Mouse (Mus musculus): ENCODE measurements around the gene Pepd. TPM values are rescaled to one million over a fixed set of nuclear protein-coding genes. Genes with fewer than 3 reads are reported as not detected.

Pepd gene
- total RNA-seq, 2 experiments from 2014 or later = 26.5 to 27.3 TPM

Small RNAs within 50 kb of the gene (microRNA-seq; reads per million reads assigned to microRNA genes)
- gene Gm25033 = not detected

Other genes starting within 250 kb of the Pepd start
- gene Chst8, start 99.7 kb upstream of the Pepd start, total RNA-seq (2021) = under 1 TPM; 0.45 to 0.84 TPM
- gene Cebpg, start 144.2 kb downstream of the Pepd start, total RNA-seq (2021) = 10 to 100 TPM; 32.1 to 41.5 TPM
- gene Cebpa, start 206.9 kb downstream of the Pepd start, total RNA-seq (2021) = 1 to 10 TPM; 3.6 to 6.7 TPM